Mouse (Mus musculus) gastrocnemius, postnatal 14 days (tissue): Measurements from ENCODE around the gene Dcaf6. TPM values are rescaled to one million over a fixed set of nuclear protein-coding genes. Genes with fewer than 3 reads are reported as not detected.

ENCODE experiments used
- DNase-seq: peaks from one replicate; pipeline ENCODE4 v3.0.0; 2021; ENCODE audit warnings: mixed read lengths
- intact Hi-C: fragments of 180-260 bp; cut with DNase I; formaldehyde crosslinking; loops from one replicate; pipeline ENCODE4 v1.15.1; 2025; ENCODE audit warnings: low total_unique reads
- long read RNA-seq, 2 experiments: library from polyadenylated mRNA; stranded (forward); transcript quantifications; one replicate each; pipeline ENCODE4 v2.0.0; 2021
- total RNA-seq, 2 experiments: library from RNA; stranded (reverse); gene quantifications; 2 replicates each; pipeline ENCODE4 v1.2.3; 2021

The Dcaf6 gene
- total RNA-seq: 100 to 1,000 TPM; 138 to 160 TPM
- long read RNA-seq, experiment 1, full-length matches to known transcripts: 3 of 46 reads
- long read RNA-seq, experiment 1, partial matches to known transcripts: 16 of 46 reads
- long read RNA-seq, experiment 1, other reads (novel, unspliced or antisense): 27 of 46 reads
- long read RNA-seq, experiment 2, full-length matches to known transcripts: 7 of 51 reads
- long read RNA-seq, experiment 2, partial matches to known transcripts: 6 of 51 reads
- long read RNA-seq, experiment 2, other reads (novel, unspliced or antisense): 38 of 51 reads

GRCm38 (mm10) chr1:165460360-165460800 lies at the start of gene Dcaf6, which contains the start of gene Mpc2:
TSS of gene Dcaf6 (minus strand) at chr1:165460475.
TSS of gene Mpc2 (plus strand) at chr1:165460637.
- DNase-seq: peak; percentile 100
- intact Hi-C loops: no loop called here

GRCm38 (mm10) chr1:165506303-165506702 lies 46.0 kb upstream of the Dcaf6 start:
- intact Hi-C loops: loop anchor here (10.0 kb wide), 1 partner anchor 122 kb away; no protein-coding TSS in a partner anchor
- DNase-seq: no peak

- peak; percentile 32 for DNase-seq
- intact Hi-C loops: loop anchor here (10.0 kb wide), 1 partner anchor 119 kb away; no protein-coding TSS in a partner anchor
Observed at GRCm38 (mm10) chr1:165503307-165504024, 43.2 kb upstream of the Dcaf6 start.

- DNase-seq: no peak
- intact Hi-C loops: no loop called here
Observed at GRCm38 (mm10) chr1:165498856-165499255, 38.6 kb upstream of the Dcaf6 start.

- no peak for DNase-seq
- intact Hi-C loops: no loop called here
Observed at GRCm38 (mm10) chr1:165489197-165489596, 28.9 kb upstream of the Dcaf6 start.

GRCm38 (mm10) chr1:165486108-165486507 lies 25.8 kb upstream of the Dcaf6 start:
- no peak for DNase-seq
- intact Hi-C loops: no loop called here

GRCm38 (mm10) chr1:165484688-165485233 lies 24.5 kb upstream of the Dcaf6 start, which contains the start of gene Adcy10:
TSS of gene Adcy10 (plus strand) at chr1:165485183.
- intact Hi-C loops: no loop called here
- DNase-seq: no peak

- DNase-seq: no peak
- intact Hi-C loops: no loop called here
Observed at GRCm38 (mm10) chr1:165471490-165471889, 11.2 kb upstream of the Dcaf6 start.

- intact Hi-C loops: no loop called here
- DNase-seq: no peak
Observed at GRCm38 (mm10) chr1:165469717-165470116, 9.4 kb upstream of the Dcaf6 start.

GRCm38 (mm10) chr1:165468971-165469370 lies 8.7 kb upstream of the Dcaf6 start:
- DNase-seq: no peak
- intact Hi-C loops: no loop called here

- no peak for DNase-seq
- intact Hi-C loops: no loop called here
Observed at GRCm38 (mm10) chr1:165464574-165464973, 4.3 kb upstream of the Dcaf6 start.

- DNase-seq: no peak
- intact Hi-C loops: no loop called here
Observed at GRCm38 (mm10) chr1:165462861-165463260, 2.6 kb upstream of the Dcaf6 start.

GRCm38 (mm10) chr1:165461681-165462080 lies 1.4 kb upstream of the Dcaf6 start:
- DNase-seq: no peak
- intact Hi-C loops: no loop called here

- peak; percentile 99 for DNase-seq
- intact Hi-C loops: no loop called here
Observed at GRCm38 (mm10) chr1:165460801-165461377, 614 bp upstream of the Dcaf6 start.

- intact Hi-C loops: no loop called here
- DNase-seq: peak; percentile 73
Observed at GRCm38 (mm10) chr1:165459503-165460181, 633 bp downstream of the Dcaf6 start.

GRCm38 (mm10) chr1:165459041-165459502 lies 1.2 kb downstream of the Dcaf6 start:
- intact Hi-C loops: no loop called here

GRCm38 (mm10) chr1:165441719-165442118 lies 18.6 kb downstream of the Dcaf6 start:
- no peak for DNase-seq
- intact Hi-C loops: no loop called here

More at GRCm38 (mm10) chr1:165459041-165459502, 1.2 kb downstream of the Dcaf6 start:
- no peak for DNase-seq

GRCm38 (mm10) chr1:165441201-165441600 lies 19.1 kb downstream of the Dcaf6 start:
- intact Hi-C loops: no loop called here
- no peak for DNase-seq

GRCm38 (mm10) chr1:165440788-165441187 lies 19.5 kb downstream of the Dcaf6 start:
- no peak for DNase-seq
- intact Hi-C loops: no loop called here
